Mouse (Mus musculus) layer of hippocampus, adult 11-12 months (tissue): ENCODE measurements around the gene Gm6890.
"Not testable (repeated sequence)": the region's sequence is repeated elsewhere in the genome, so short reads cannot be mapped to it uniquely, and the experiment has no call there.

Experiments
- DNase-seq: peaks from one replicate; pipeline ENCODE4 v3.0.0; 2022; ENCODE audit warnings: low spot score

Gm6890 gene

GRCm38 (mm10) chrX:74740627-74741026 lies at the start of gene Gm6890:
Gene Gm6890, plus strand, starts transcription at chrX:74740927.
- not testable (repeated sequence) for DNase-seq

- DNase-seq: not testable (repeated sequence)
These were observed 14.5 kb upstream of the Gm6890 start for GRCm38 (mm10) chrX:74726195-74726594.

GRCm38 (mm10) chrX:74770715-74771114 lies 30.0 kb downstream of the Gm6890 start:
- peak; percentile 2 for DNase-seq
